Mouse (Mus musculus): Measurements from ENCODE around the gene Nomo1. TPM values are rescaled to one million over a fixed set of nuclear protein-coding genes. Genes with fewer than 3 reads are reported as not detected.
A peak's percentile ranks its signal among the peaks of the same experiment; 100 is the strongest.

The Nomo1 gene
- polyA plus RNA-seq, 1 experiment from 2014 or later, result 27.2 TPM

DNA sequence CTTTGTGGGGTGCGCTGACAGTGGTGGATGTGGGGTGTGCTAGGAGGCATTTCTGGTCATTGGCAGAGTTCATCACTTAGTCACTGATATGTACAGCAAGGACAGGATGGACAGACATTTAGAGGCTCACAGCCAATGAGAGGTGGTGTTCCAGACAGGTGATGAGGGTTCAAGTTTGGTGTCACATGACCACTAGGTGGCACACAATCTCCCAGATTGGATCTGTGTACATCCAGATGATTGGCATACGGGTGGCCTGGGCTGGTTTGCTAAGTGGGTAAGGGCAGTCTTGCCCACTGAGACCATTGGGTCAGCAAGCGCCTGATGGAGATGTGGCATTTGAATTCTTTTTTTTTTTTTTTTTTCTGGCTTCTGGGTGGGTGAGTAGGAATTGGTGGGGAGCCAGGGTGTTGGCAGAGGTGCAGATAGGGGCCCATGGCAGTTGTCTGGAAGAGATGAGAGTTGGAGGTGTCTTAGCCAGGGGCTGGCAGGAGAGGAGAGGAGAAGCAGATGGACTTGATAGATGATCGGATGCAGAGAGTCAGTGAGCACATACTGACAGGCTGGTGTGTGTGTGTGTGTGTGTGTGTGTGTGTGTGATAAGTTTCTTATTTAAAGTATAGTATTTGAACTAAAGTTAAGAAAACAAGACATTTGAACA, 18.8 kb downstream of the Nomo1 start:
- H3K27me3 ChIP-seq (ENCODE audit: insufficient read depth, low read length), result no peaks in the 10 kb centered on the region
- H3K4me3 ChIP-seq (replicated peaks; ENCODE audit: low read depth, low read length), result no peak overlapping the region
- H3K4me1 ChIP-seq (replicated peaks; ENCODE audit: insufficient read depth, low read length), result no peaks in the 10 kb centered on the region
- H3K27ac ChIP-seq, result no peak overlapping the region
- 95% methylated on average over 4 of the region's 4 CpGs for WGBS
- no peak for DNase-seq (ENCODE audit: low spot score)
- ATAC-seq (replicated peaks; ENCODE audit: low FRiP score, low read depth), result no peak
- no peak overlapping the region for H3K4me2 ChIP-seq (ENCODE audit: low read length)
- no peaks in the 10 kb centered on the region for H3K9me3 ChIP-seq (replicated peaks; ENCODE audit: low read length)
- no peak overlapping the region for H3K9ac ChIP-seq (ENCODE audit: low read depth, low read length)
- peaks cover 38% of the 10 kb centered on the region for H3K36me3 ChIP-seq (ENCODE audit: insufficient read depth, low read length)
- TF ChIP-seq CTCF (IDR thresholded peaks at IDR 0.05; ENCODE audit: low read depth), result peak; percentile 56

DNA sequence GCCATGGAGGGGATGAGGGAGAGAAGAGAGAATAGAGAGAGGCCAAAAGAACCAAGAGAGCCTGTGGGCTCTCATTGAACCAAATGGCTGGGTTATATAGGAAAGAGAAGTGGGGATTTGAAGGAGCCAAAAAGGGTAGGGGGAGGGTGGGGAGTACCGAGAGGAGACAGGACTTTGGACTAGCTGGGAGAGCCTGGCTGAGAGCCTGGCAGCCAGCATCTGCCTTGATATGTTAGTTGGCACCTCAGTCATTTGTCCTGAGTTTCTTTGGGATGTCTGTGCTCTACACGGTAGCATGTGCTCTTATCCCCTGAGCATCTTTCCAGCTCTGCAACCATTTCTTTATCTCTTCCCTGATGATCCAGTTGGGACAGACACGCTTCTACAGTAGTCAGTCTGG, 20.1 kb downstream of the Nomo1 start:
- H3K36me3 ChIP-seq (ENCODE audit: insufficient read depth, low read length), result peaks cover 35% of the 10 kb centered on the region
- no peaks in the 10 kb centered on the region for H3K27me3 ChIP-seq (ENCODE audit: insufficient read depth, low read length)
- H3K4me3 ChIP-seq (replicated peaks; ENCODE audit: low read depth, low read length), result no peak overlapping the region
- no peaks in the 10 kb centered on the region for H3K9me3 ChIP-seq (replicated peaks; ENCODE audit: low read length)
- H3K4me1 ChIP-seq (replicated peaks; ENCODE audit: insufficient read depth, low read length), result no peaks in the 10 kb centered on the region
- DNase-seq (ENCODE audit: low spot score), result no peak
- 94% methylated on average over 3 of the region's 3 CpGs for WGBS
- no peak overlapping the region for H3K9ac ChIP-seq (ENCODE audit: low read depth, low read length)
- H3K27ac ChIP-seq, result no peak overlapping the region
- H3K4me2 ChIP-seq (ENCODE audit: low read length), result no peak overlapping the region
- no peak for ATAC-seq (replicated peaks; ENCODE audit: low FRiP score, low read depth)
- TF ChIP-seq CTCF (IDR thresholded peaks at IDR 0.05; ENCODE audit: low read depth), result no peak

DNA sequence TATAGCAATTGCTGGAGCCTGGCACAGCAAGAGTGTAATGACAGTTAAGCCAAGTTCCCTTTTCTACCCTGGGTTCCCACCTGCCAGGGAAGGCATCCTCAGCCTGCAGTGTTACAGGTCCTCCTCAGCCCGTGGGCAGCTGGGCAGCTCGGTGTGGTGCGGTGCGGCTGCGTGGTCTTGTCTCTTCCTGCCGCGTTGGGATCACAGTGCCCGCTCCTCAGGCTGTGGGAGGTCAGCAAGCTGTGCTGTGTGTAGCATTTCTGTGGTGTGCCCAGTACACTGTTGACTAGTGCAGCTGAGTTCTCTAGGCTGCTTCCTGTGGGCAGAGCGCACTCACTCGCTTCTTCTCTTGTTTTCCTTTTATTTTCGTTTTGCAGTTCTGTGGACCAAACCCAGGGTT, 25.4 kb downstream of the Nomo1 start:
- 90% methylated on average over 11 of the region's 11 CpGs for WGBS

GRCm38 (mm10) chr7:46060688-46061087, 27.2 kb downstream of the Nomo1 start:
- no peak for DNase-seq (ENCODE audit: low spot score)
- no peak for ATAC-seq (replicated peaks; ENCODE audit: low FRiP score, low read depth)
- Histone ChIP-seq H3K27me3 (ENCODE audit: insufficient read depth, low read length) (no peaks in the 10 kb centered on the region), H3K9me3 (replicated peaks; ENCODE audit: low read length) (no peaks in the 10 kb centered on the region), H3K4me3 (replicated peaks; ENCODE audit: low read depth, low read length) (no peak overlapping the region), H3K4me2 (ENCODE audit: low read length) (no peak overlapping the region), H3K36me3 (ENCODE audit: insufficient read depth, low read length) (peaks cover 61% of the 10 kb centered on the region), H3K4me1 (replicated peaks; ENCODE audit: insufficient read depth, low read length) (no peaks in the 10 kb centered on the region), H3K9ac (ENCODE audit: low read depth, low read length) (no peak overlapping the region), H3K27ac (no peak overlapping the region)
- WGBS, result 93% methylated on average over 8 of the region's 8 CpGs
- no peak for TF ChIP-seq CTCF (IDR thresholded peaks at IDR 0.05; ENCODE audit: low read depth)

More for the DNA sequence above, 25.4 kb downstream of the Nomo1 start:
- H3K9ac ChIP-seq (ENCODE audit: low read depth, low read length), result no peak overlapping the region
- H3K4me3 ChIP-seq (replicated peaks; ENCODE audit: low read depth, low read length), result no peak overlapping the region
- no peaks in the 10 kb centered on the region for H3K27me3 ChIP-seq (ENCODE audit: insufficient read depth, low read length)
- H3K4me1 ChIP-seq (replicated peaks; ENCODE audit: insufficient read depth, low read length), result no peaks in the 10 kb centered on the region
- H3K4me2 ChIP-seq (ENCODE audit: low read length), result no peak overlapping the region
- no peak overlapping the region for H3K27ac ChIP-seq
- no peak for DNase-seq (ENCODE audit: low spot score)
- H3K9me3 ChIP-seq (replicated peaks; ENCODE audit: low read length), result no peaks in the 10 kb centered on the region
- ATAC-seq (replicated peaks; ENCODE audit: low FRiP score, low read depth), result no peak
- TF ChIP-seq CTCF (IDR thresholded peaks at IDR 0.05; ENCODE audit: low read depth), result no peak
- peaks cover 67% of the 10 kb centered on the region for H3K36me3 ChIP-seq (ENCODE audit: insufficient read depth, low read length)

DNA sequence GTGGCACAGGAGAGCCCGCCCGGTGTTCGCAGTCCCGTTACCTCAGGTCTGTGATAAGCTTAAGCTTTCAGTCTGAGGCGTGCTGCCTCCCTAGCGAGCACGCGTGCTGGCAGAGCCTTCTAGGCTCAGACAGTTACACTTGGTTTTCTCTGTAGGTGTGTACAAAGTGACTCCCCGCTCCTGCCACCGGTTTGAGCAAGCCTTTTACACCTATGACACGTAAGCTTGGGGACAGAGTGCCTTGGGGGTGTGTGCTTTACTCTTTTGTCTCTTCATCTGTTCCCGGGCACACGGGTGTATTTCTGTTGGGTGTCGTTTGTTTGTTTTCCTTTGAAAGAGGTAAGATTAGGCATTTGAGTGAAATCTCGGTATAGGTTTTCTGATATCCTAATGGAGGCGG, 28.1 kb downstream of the Nomo1 start:
- no peak overlapping the region for H3K27ac ChIP-seq
- H3K27me3 ChIP-seq (ENCODE audit: insufficient read depth, low read length), result no peaks in the 10 kb centered on the region
- no peaks in the 10 kb centered on the region for H3K4me1 ChIP-seq (replicated peaks; ENCODE audit: insufficient read depth, low read length)
- no peak overlapping the region for H3K4me2 ChIP-seq (ENCODE audit: low read length)
- H3K36me3 ChIP-seq (ENCODE audit: insufficient read depth, low read length), result peaks cover 66% of the 10 kb centered on the region
- DNase-seq (ENCODE audit: low spot score), result no peak
- no peak for ATAC-seq (replicated peaks; ENCODE audit: low FRiP score, low read depth)
- H3K9ac ChIP-seq (ENCODE audit: low read depth, low read length), result no peak overlapping the region
- 96% methylated on average over 16 of the region's 16 CpGs for WGBS
- TF ChIP-seq CTCF (IDR thresholded peaks at IDR 0.05; ENCODE audit: low read depth), result no peak
- H3K9me3 ChIP-seq (replicated peaks; ENCODE audit: low read length), result no peaks in the 10 kb centered on the region
- no peak overlapping the region for H3K4me3 ChIP-seq (replicated peaks; ENCODE audit: low read depth, low read length)

DNA sequence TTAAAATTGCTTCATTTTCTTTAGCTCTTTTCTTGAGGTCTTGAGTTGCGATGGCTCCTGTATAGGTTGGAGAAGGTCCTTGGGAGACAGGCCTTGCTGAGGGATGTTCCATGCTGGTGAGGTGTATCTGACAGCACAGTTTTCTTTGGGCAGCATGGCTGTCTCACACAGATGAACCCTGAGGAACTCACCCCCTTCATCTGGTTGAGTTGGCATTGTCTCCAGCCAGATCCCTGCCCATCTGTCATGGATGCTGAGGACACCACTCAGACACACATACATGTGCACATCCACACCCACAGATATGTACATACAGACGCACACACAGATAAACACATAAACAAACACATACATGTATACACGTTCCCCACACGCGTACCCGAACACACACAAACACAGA, 29.8 kb downstream of the Nomo1 start:
- WGBS, result 95% methylated on average over 6 of the region's 6 CpGs
- DNase-seq (ENCODE audit: low spot score), result no peak

DNA sequence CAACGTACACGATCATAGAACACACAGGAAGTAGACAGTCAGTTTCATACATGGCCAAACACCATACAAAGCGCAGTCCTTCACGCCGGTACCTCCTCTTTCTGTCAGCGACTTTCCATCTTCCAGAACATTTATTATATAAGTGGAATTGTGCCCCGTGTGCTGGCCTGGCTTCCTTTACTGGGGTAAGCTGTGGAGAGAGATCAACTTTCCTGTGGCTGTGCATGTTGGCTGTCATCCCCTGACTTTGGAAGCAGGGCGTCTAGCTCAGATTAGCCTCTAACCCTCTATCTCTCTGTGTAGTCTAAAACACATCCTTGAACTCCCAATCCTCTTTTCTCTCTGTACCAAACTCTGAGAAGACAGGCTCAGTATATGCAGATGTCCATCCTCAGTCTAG, 35.3 kb downstream of the Nomo1 start:
- H3K36me3 ChIP-seq (ENCODE audit: insufficient read depth, low read length), result peaks cover 65% of the 10 kb centered on the region
- H3K4me1 ChIP-seq (replicated peaks; ENCODE audit: insufficient read depth, low read length), result no peaks in the 10 kb centered on the region
- WGBS, result 90% methylated on average over 8 of the region's 8 CpGs
- ATAC-seq (replicated peaks; ENCODE audit: low FRiP score, low read depth) (no peak), DNase-seq (ENCODE audit: low spot score) (no peak)
- TF ChIP-seq CTCF (IDR thresholded peaks at IDR 0.05; ENCODE audit: low read depth), result no peak
- no peak overlapping the region for H3K4me2 ChIP-seq (ENCODE audit: low read length)
- no peaks in the 10 kb centered on the region for H3K27me3 ChIP-seq (ENCODE audit: insufficient read depth, low read length)
- no peak overlapping the region for H3K4me3 ChIP-seq (replicated peaks; ENCODE audit: low read depth, low read length)
- no peak overlapping the region for H3K27ac ChIP-seq
- H3K9me3 ChIP-seq (replicated peaks; ENCODE audit: low read length), result no peaks in the 10 kb centered on the region
- no peak overlapping the region for H3K9ac ChIP-seq (ENCODE audit: low read depth, low read length)

More for the DNA sequence above, 29.8 kb downstream of the Nomo1 start:
- Histone ChIP-seq H3K27ac (no peak overlapping the region), H3K27me3 (ENCODE audit: insufficient read depth, low read length) (no peaks in the 10 kb centered on the region), H3K9ac (ENCODE audit: low read depth, low read length) (no peak overlapping the region), H3K4me1 (replicated peaks; ENCODE audit: insufficient read depth, low read length) (no peaks in the 10 kb centered on the region), H3K4me2 (ENCODE audit: low read length) (no peak overlapping the region), H3K4me3 (replicated peaks; ENCODE audit: low read depth, low read length) (no peak overlapping the region), H3K36me3 (ENCODE audit: insufficient read depth, low read length) (peaks cover 67% of the 10 kb centered on the region), H3K9me3 (replicated peaks; ENCODE audit: low read length) (no peaks in the 10 kb centered on the region)
- TF ChIP-seq CTCF (IDR thresholded peaks at IDR 0.05; ENCODE audit: low read depth), result no peak
- no peak for ATAC-seq (replicated peaks; ENCODE audit: low FRiP score, low read depth)

All from kidney, postnatal 0 days (tissue).